Mouse (Mus musculus) left cerebral cortex, postnatal 36 days (tissue): ENCODE measurements around the gene Msi2. TPM values are rescaled to one million over a fixed set of nuclear protein-coding genes. Genes with fewer than 3 reads are reported as not detected.
A peak's percentile ranks its signal among the peaks of the same experiment; 100 is the strongest.

ENCODE experiments used
- DNase-seq, 2 experiments: peaks; one replicate each; pipeline ENCODE4 v3.0.0; 2021 to 2022; ENCODE audit warnings: low spot score in 2 of 2, mixed read lengths in 1 of 2
- intact Hi-C: fragments of 180-260 bp; cut with DNase I; formaldehyde crosslinking; loops from one replicate; pipeline ENCODE4 v1.15.1; 2025
- total RNA-seq, 2 experiments: library from RNA; stranded (reverse); gene quantifications; 2 replicates each; pipeline ENCODE4 v1.2.3; 2021

Gene Msi2
- total RNA-seq, 2 experiments from 2014 or later, result 117 to 132 TPM

GRCm38 (mm10) chr11:88716061-88716994, 2.0 kb downstream of the Msi2 start:
- intact Hi-C loops, result loop anchor here (5.0 kb wide), 1 partner anchor 94 kb away; no protein-coding TSS in a partner anchor
- DNase-seq, result peak in 1 of 2 experiments; percentile 27

DNA sequence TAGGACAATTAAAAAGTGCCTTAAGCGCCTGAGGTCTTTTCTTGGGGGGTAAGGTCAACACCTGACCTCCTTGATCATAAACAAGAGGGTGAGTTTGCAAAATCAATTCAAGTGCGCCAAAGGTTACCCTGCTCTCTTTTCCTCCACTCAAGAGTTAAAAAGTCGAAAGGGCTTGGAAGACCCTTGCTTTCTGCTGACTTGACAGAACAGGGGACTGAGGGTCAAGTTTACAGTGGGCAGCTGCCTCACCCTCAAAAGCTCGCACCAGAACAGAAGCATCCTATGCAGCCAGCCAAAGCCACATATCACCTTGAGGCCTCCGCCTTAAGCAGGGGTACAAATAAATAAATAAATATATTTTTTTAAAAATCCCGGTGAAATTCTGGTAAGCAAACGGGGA, 3.0 kb downstream of the Msi2 start:
- intact Hi-C loops, result loop anchor here (5.0 kb wide), 1 partner anchor 93 kb away; no protein-coding TSS in a partner anchor
- no peak for DNase-seq

GRCm38 (mm10) chr11:88714127-88714526, 4.2 kb downstream of the Msi2 start:
- no peak for DNase-seq
- intact Hi-C loops, result no loop called here

DNA sequence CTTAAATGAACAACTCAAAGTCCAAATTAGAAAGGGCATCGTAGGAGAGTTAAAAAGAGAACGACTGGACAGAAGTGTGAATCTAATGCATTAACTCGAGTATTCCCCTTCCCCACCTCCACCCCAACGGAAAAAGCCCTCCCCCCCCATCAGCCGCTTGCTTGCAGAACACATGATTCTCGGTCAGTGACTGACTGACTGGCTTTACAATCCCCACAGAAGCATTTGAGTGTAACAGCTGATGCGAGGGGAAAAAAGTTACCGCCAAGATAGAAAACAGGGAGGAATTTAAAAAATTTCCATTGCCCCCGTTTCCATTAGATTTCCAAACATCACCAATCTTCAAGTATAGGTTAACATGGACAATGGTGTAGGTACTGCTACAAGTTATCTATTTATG, 4.8 kb downstream of the Msi2 start:
- intact Hi-C loops, result no loop called here
- DNase-seq, result no peak

DNA sequence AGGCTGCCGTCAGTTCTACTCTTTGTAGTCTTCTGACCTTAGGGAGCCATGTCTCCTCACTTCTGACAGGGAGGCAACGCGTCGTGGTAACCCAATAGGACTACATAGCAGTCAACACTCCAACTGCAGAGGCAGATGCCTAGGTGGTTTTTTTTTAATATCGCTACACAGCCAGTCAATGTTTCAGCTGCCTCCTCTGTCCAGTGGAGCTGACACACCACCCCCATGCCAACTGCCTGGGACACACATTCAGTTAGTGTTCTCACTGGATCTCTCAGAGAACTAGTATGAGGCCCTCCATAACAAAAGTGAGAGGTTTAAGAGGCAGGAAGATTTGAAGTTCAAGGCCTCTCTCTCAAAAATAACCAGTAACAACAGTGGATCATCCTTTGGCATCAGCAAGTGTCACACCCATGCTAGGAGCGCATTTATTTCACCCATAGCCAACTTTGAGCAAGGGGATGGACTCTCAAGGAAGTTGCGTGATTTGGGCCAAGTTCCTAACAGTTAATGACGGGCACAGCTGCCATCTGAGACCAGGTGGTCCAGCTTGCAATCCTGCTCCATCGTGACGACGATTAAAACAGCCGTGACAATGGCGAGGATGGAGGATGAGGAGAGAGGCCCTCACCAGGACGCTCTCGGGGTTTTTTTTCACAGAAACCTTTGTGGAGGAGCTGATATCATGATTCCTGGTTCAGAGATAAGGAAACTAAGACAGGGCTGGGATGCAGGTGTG, 8.3 kb downstream of the Msi2 start:
- no peak for DNase-seq
- intact Hi-C loops, result no loop called here

GRCm38 (mm10) chr11:88707228-88707775, 11.0 kb downstream of the Msi2 start:
- intact Hi-C loops, result no loop called here

GRCm38 (mm10) chr11:88704688-88705087, 13.6 kb downstream of the Msi2 start:
- intact Hi-C loops, result no loop called here
- DNase-seq, result no peak

More at GRCm38 (mm10) chr11:88707228-88707775, 11.0 kb downstream of the Msi2 start:
- no peak for DNase-seq

- intact Hi-C loops, result no loop called here
- no peak for DNase-seq
Measured at GRCm38 (mm10) chr11:88703220-88703619, 15.1 kb downstream of the Msi2 start.

DNA sequence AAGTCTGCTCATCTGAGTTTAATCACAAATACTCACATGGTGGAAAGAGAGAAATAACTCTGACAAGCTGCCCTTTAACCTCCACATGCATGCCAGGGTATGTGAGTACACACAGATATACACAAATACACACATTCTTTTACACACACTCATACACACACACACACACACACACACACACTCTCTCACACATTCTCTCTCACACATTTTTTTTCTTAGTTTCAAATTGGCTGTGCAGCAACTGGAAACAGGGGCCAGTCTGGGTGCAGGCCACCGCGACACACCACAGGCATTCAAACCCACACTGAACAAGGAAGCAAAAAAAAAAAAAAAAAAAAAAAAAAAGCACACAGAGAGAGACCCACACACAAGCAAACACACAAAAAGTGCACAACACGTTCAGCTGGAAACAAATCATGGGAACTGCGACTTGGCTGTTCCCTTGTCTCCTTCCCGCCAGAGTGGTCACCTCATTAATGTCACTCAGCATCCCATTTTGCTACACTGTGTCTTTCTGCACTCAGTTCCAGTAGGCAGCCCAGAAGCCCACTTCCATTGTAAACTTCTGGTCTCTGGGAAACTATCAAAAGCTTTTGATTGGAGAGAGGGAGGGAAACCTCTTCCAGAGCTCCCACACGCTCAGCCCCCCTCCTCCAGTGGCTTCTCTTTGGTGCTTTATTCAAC, 16.2 kb downstream of the Msi2 start:
- intact Hi-C loops, result no loop called here

GRCm38 (mm10) chr11:88701020-88701419, 17.3 kb downstream of the Msi2 start:
- intact Hi-C loops, result no loop called here
- no peak for DNase-seq

More for the DNA sequence above, 16.2 kb downstream of the Msi2 start:
- DNase-seq, result no peak

DNA sequence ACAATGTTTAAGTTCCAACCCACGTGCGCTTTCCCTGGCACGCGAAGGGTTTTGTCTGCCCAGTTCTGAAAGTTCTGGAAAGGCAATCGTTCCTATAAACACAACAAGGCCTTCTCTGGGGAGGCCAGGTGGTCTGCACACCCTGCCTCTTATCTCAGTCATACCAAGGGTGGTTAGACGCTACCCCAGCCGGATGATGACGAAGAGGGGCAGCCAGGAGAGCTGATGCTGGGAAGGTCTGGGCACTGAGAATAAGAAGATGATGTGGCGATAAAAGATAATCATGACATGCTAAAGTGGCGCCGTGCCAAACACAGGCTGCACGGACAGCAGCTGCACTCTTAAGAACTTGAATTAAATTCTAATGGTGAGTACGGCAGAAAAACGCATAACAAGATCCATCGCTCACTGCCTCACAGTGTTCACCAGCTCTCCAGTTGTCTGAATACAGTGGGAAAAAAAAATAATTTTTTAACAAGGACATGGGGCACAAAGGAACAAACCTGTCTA, 18.1 kb downstream of the Msi2 start:
- intact Hi-C loops, result no loop called here
- no peak for DNase-seq

DNA sequence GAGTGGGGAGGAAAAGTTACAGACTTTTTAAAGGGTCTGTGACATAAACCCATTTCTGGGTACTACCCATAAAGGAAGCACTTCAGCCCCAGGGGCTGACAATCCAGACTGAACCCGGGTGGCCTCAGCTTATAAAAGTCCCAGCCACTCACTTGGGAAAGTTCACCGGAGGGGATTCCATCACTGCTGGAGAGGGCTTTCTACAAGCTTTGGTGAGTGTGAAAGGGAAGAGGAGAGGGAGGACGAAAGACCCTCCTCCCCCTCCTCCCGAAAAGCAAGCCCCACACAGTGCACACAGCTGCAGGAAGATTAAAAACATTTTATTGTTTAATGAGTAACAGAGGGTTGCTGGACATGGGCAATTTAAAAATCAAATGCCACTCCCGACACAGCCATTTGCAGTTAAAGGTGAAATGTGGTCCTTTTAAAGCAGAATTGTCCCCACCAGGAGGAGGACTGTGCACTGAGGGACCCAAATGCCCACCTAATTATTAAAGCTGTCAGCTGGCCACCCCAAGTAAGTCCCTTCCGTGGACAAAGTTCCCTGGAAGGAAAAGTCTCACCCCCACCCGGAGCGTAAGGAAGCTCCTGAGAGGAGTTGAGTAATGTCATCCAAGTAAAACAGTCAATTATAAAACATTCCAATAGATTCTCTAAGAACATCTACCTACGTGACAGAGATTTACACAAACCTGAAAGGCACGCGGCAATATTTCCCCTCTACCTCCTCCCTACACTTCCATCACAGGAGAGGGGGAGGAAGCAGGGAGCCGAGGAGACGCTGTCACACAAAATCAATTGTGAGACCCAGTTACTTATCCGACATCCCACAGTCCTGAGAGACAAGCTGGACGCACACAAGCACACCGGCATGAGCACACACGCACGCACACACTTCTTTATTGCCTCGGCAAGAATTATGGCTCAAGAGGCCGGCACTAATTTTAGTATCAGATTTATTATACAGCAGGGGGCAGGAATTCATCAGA, 24.1 kb downstream of the Msi2 start:
- no peak for DNase-seq
- intact Hi-C loops, result no loop called here

DNA sequence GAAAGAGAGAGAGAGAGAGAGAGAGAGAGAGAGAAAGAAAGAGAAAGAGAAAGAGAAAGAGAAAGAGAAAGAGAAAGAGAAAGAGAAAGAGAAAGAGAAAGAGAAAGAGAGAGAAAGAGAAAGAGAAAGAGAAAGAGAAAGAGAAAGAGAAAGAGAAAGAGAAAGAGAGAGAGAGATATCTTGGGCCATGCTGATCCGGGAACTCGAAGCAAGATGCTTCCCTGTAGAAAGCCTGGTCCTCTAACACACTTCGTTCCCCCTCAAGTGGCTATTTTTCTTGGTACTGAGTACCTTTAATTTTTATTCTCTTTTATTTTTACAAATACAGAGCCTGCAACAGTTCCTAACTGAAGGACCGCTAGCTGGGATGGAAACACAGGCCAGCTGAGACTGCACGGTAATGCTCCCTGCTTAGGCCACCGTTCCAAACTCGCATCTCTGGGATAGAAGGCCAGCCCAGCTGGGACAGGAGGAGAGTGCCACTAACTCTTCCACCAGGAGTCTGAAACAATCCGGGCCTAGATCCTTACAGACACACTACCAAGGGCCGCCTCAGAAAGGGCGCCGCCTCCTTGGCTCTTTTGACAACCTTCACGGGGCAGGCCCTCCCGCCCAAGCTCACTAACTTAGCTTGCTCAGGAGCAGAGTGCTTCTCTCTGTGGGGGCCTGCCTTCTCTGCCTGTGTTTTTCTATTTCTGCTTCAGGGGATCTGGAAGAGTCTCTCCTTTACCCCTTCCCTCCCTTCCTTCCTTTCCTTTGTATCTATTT, 25.1 kb downstream of the Msi2 start:
- intact Hi-C loops, result no loop called here
- no peak for DNase-seq

- no peak for DNase-seq
- intact Hi-C loops, result no loop called here
Measured at GRCm38 (mm10) chr11:88692374-88692773, 25.9 kb downstream of the Msi2 start.

DNA sequence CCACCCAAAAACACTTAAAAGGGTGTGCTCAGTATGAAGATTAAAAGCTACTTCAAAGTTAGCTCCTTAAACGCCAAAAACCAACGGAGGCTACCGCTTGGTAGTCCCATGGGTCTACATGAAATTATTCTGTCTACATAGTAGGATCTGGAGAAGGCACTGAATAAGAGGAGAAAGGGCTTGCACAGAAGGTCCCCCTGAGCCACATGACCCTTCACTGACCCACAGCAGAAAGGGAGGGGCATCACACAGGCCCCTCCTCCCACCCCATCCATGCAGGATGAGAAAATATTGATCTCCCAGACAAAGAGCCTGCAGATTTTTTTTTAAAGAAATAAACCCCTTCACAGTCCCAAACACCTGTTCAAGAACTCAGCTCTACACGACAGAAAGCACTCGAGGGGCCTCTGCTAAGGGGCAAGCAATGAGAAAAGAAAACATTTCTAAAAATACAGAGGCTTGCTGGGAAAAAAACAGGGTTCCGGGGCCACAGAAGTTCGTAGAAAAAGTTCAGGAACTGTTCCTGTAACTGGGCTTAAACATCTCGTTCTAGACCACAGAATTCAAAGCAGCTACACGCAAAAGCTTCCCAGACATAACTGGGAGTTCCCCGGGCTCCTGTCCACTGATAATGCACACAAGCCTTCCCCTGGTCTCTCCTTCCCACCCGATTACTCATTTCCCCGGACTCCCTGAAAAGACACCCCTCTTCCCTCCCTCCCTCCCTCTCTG, 27.6 kb downstream of the Msi2 start:
- DNase-seq, result no peak
- intact Hi-C loops, result no loop called here

- no peak for DNase-seq
- intact Hi-C loops, result no loop called here
Measured at GRCm38 (mm10) chr11:88689831-88690459, 28.4 kb downstream of the Msi2 start.

DNA sequence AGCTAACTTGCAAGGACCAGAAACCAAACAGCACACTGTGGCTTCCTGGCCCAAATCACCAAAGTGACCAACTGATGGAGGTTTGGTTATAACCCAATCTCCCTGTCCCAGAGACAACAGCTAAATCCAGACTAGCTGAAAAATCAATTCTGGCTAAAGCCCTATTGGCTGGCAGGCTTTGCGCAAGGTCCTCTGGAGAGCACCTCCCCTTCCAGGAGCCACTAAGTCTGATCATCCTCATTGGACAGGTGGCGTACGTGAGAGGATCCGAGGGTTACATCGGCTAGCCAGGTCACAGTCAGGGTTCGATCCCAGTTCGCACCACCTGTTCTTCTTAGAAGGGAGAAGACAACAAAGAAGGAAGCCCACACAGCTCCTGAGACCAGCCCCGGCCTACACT, 29.7 kb downstream of the Msi2 start:
- DNase-seq, result no peak
- intact Hi-C loops, result no loop called here
